20 mouse cellular contexts compared by ENCODE assay signal in genomic region chr15:95210551-95210950, GRCm38 (mm10).
DNase-seq lines count a peak whose midpoint lies in the region; ATAC-seq and TF ChIP-seq lines count a peak whose summit lies in the region.
"Had no signal": no experiment of that assay in that cellular context is flagged by ENCODE, and none has a peak within 500 bp of the region (broad histone marks: within the 10 kb centered on the region; RNA-seq: fewer than 3 reads in every experiment).

No protein-coding gene starts in this region.

- no peak overlapping the region for H3K4me2 ChIP-seq in kidney, postnatal 0 days (ENCODE audit: low read length)
- H3K4me2 ChIP-seq in lung, embryonic 14.5 days = no peak overlapping the region
- H3K4me2 ChIP-seq: embryonic facial prominence, embryonic 13.5 days; forebrain, embryonic 13.5 days; heart, embryonic 13.5 days; hindbrain, embryonic 15.5 days had no signal

- H3K27ac ChIP-seq in kidney, postnatal 0 days = no peak overlapping the region
- no peak overlapping the region for H3K27ac ChIP-seq in lung, embryonic 14.5 days (ENCODE audit: low read depth)
- H3K27ac ChIP-seq: embryonic facial prominence, embryonic 13.5 days; forebrain, embryonic 13.5 days; heart, embryonic 13.5 days; hindbrain, embryonic 15.5 days had no signal

- H3K36me3 ChIP-seq in kidney, postnatal 0 days (ENCODE audit: insufficient read depth, low read length) = no peaks in the 10 kb centered on the region
- H3K36me3 ChIP-seq in lung, embryonic 14.5 days (ENCODE audit: insufficient read depth) = no peaks in the 10 kb centered on the region
- H3K36me3 ChIP-seq: embryonic facial prominence, embryonic 13.5 days; heart, embryonic 13.5 days; hindbrain, embryonic 15.5 days had no signal

- no peak for TF ChIP-seq CTCF in kidney, postnatal 0 days (IDR thresholded peaks at IDR 0.05; ENCODE audit: low read depth)
- TF ChIP-seq CTCF in lung, embryonic 14.5 days (IDR thresholded peaks at IDR 0.05; ENCODE audit: low read depth) = no peak

- WGBS in kidney, postnatal 0 days = 78% methylated on average over 4 of the region's 4 CpGs
- 69% methylated on average over 4 of the region's 4 CpGs for WGBS in lung, embryonic 14.5 days

- H3K4me3 ChIP-seq in kidney, postnatal 0 days (replicated peaks; ENCODE audit: low read depth, low read length) = no peak overlapping the region
- no peak overlapping the region for H3K4me3 ChIP-seq in lung, embryonic 14.5 days (ENCODE audit: low read depth, low read length)
- H3K4me3 ChIP-seq: embryonic facial prominence, embryonic 13.5 days; forebrain, embryonic 13.5 days; heart, embryonic 13.5 days; hindbrain, embryonic 15.5 days had no signal

- H3K4me1 ChIP-seq in kidney, postnatal 0 days (replicated peaks; ENCODE audit: insufficient read depth, low read length) = no peaks in the 10 kb centered on the region
- no peaks in the 10 kb centered on the region for H3K4me1 ChIP-seq in lung, embryonic 14.5 days (ENCODE audit: insufficient read depth)
- H3K4me1 ChIP-seq: embryonic facial prominence, embryonic 13.5 days; heart, embryonic 13.5 days; hindbrain, embryonic 15.5 days had no signal

- no peak overlapping the region for H3K9ac ChIP-seq in kidney, postnatal 0 days (ENCODE audit: low read depth, low read length)
- no peak overlapping the region for H3K9ac ChIP-seq in lung, embryonic 14.5 days
- H3K9ac ChIP-seq: embryonic facial prominence, embryonic 13.5 days; forebrain, embryonic 13.5 days; forebrain, postnatal 0 days; heart, embryonic 13.5 days; hindbrain, embryonic 15.5 days had no signal

- no peaks in the 10 kb centered on the region for H3K9me3 ChIP-seq in kidney, postnatal 0 days (replicated peaks; ENCODE audit: low read length)
- no peaks in the 10 kb centered on the region for H3K9me3 ChIP-seq in lung, embryonic 14.5 days (ENCODE audit: low read depth, low read length)
- H3K9me3 ChIP-seq: embryonic facial prominence, embryonic 13.5 days; forebrain, embryonic 13.5 days; heart, embryonic 13.5 days; hindbrain, embryonic 15.5 days had no signal

- no peak for ATAC-seq in kidney, postnatal 0 days (replicated peaks; ENCODE audit: low FRiP score, low read depth)
- no peak for ATAC-seq in lung, embryonic 14.5 days (ENCODE audit: insufficient read depth)
- ATAC-seq: forebrain, embryonic 13.5 days; forebrain, postnatal 0 days had no signal

- DNase-seq in kidney, postnatal 0 days (ENCODE audit: low spot score) = peak; percentile 47
- DNase-seq in kidney, adult 18-20 months = no peak
- peak; percentile 67 for DNase-seq in lung, embryonic 14.5 days
- no peak for DNase-seq in lung, postnatal 14 days
- DNase-seq in embryo, embryonic 10.5 days (ENCODE audit: low spot score) = peak; percentile 34
- no peak for DNase-seq in frontal cortex, adult 2 months (ENCODE audit: extremely low spot score in 1 of 2, low spot score in 1 of 2)
- DNase-seq in frontal cortex, postnatal 10 days (ENCODE audit: low spot score in 2 of 2) = no peak
- DNase-seq: adrenal gland, postnatal 10 days; cerebellum, adult 11 months; cerebellum, adult 8-10 months; cerebellum, postnatal 14 days; forebrain, postnatal 0 days; gastrocnemius, postnatal 36 days; heart, adult 11 months; heart, postnatal 36 days had no signal

- no peaks in the 10 kb centered on the region for H3K27me3 ChIP-seq in kidney, postnatal 0 days (ENCODE audit: insufficient read depth, low read length)
- no peaks in the 10 kb centered on the region for H3K27me3 ChIP-seq in lung, embryonic 14.5 days (ENCODE audit: insufficient read depth, low read length)
- H3K27me3 ChIP-seq: CH12.LX; embryonic facial prominence, embryonic 13.5 days; forebrain, embryonic 13.5 days; heart, embryonic 13.5 days; hindbrain, embryonic 15.5 days had no signal

Comparison
In these comparisons a context has a peak if more than half of its experiments do, and no peak if none do; other contexts are left out.
1. DNase-seq: peak in kidney, postnatal 0 days (single experiment), lung, embryonic 14.5 days (single experiment) and embryo, embryonic 10.5 days (single experiment); none in kidney, adult 18-20 months (single experiment), lung, postnatal 14 days (single experiment), frontal cortex, adult 2 months (0 of 2) and frontal cortex, postnatal 10 days (0 of 2).